Mouse (Mus musculus): ENCODE measurements around the gene Ccdc57. TPM values are rescaled to one million over a fixed set of nuclear protein-coding genes. Genes with fewer than 3 reads are reported as not detected.

The Ccdc57 gene
- polyA plus RNA-seq, 1 experiment: 2.1 TPM

- TF ChIP-seq GATA1 (IDR thresholded peaks at IDR 0.05; ENCODE audit: low read length): no peak
Measured at GRCm38 (mm10) chr11:120850331-120851030, 82.2 kb downstream of the Ccdc57 start.

GRCm38 (mm10) chr11:120846725-120847475 is 85.8 kb downstream of the Ccdc57 start:
- no peak for TF ChIP-seq GATA1 (IDR thresholded peaks at IDR 0.05; ENCODE audit: low read length)

- no peak for TF ChIP-seq GATA1 (IDR thresholded peaks at IDR 0.05; ENCODE audit: low read length)
Measured at GRCm38 (mm10) chr11:120844329-120844728, 88.3 kb downstream of the Ccdc57 start.

GRCm38 (mm10) chr11:120833555-120834280 is 99.0 kb downstream of the Ccdc57 start:
- no peak for TF ChIP-seq GATA1 (IDR thresholded peaks at IDR 0.05; ENCODE audit: low read length)

- TF ChIP-seq GATA1 (IDR thresholded peaks at IDR 0.05; ENCODE audit: low read length): no peak
Measured at GRCm38 (mm10) chr11:120831659-120832440, 100.8 kb downstream of the Ccdc57 start.

GRCm38 (mm10) chr11:120830686-120831085 is 102.0 kb downstream of the Ccdc57 start:
- no peak for TF ChIP-seq GATA1 (IDR thresholded peaks at IDR 0.05; ENCODE audit: low read length)

- TF ChIP-seq GATA1 (IDR thresholded peaks at IDR 0.05; ENCODE audit: low read length): no peak
Measured at GRCm38 (mm10) chr11:120829757-120830532, 102.7 kb downstream of the Ccdc57 start.

GRCm38 (mm10) chr11:120828416-120828815 is 104.3 kb downstream of the Ccdc57 start:
- no peak for TF ChIP-seq GATA1 (IDR thresholded peaks at IDR 0.05; ENCODE audit: low read length)

GRCm38 (mm10) chr11:120826016-120826953 is 106.4 kb downstream of the Ccdc57 start:
- no peak for TF ChIP-seq GATA1 (IDR thresholded peaks at IDR 0.05; ENCODE audit: low read length)

- TF ChIP-seq GATA1 (IDR thresholded peaks at IDR 0.05; ENCODE audit: low read length): no peak
Measured at GRCm38 (mm10) chr11:120825289-120825863, 107.3 kb downstream of the Ccdc57 start.

- TF ChIP-seq GATA1 (IDR thresholded peaks at IDR 0.05; ENCODE audit: low read length): no peak
Measured at GRCm38 (mm10) chr11:120824787-120825288, 107.8 kb downstream of the Ccdc57 start.

GRCm38 (mm10) chr11:120823956-120824786 is 108.5 kb downstream of the Ccdc57 start, which contains the start of gene Fasn:
Gene Fasn (minus strand): TSS chr11:120824547.
- no peak for TF ChIP-seq GATA1 (IDR thresholded peaks at IDR 0.05; ENCODE audit: low read length)
